Mouse (Mus musculus): Measurements from ENCODE around the gene Prl2c3.
"Not testable (repeated sequence)": the region's sequence is repeated elsewhere in the genome, so short reads cannot be mapped to it uniquely, and the experiment has no call there.

Prl2c3 gene

GRCm38 (mm10) chr13:12799979-12800378 is at the start of gene Prl2c3:
Prl2c3 (minus strand) TSS chr13:12800079.
- not testable (repeated sequence) for DNase-seq (ENCODE audit: low spot score)

- DNase-seq (ENCODE audit: low spot score), result not testable (repeated sequence)
Observed at GRCm38 (mm10) chr13:12848254-12848653, 48.4 kb upstream of the Prl2c3 start.

- DNase-seq (ENCODE audit: low spot score), result not testable (repeated sequence)
Observed at GRCm38 (mm10) chr13:12844701-12845100, 44.8 kb upstream of the Prl2c3 start.

GRCm38 (mm10) chr13:12837546-12837945 is 37.7 kb upstream of the Prl2c3 start:
- not testable (repeated sequence) for DNase-seq (ENCODE audit: low spot score)

GRCm38 (mm10) chr13:12831769-12832168 is 31.9 kb upstream of the Prl2c3 start:
- DNase-seq (ENCODE audit: low spot score), result no peak

GRCm38 (mm10) chr13:12829031-12829430 is 29.2 kb upstream of the Prl2c3 start:
- peak; percentile 50 for DNase-seq (ENCODE audit: low spot score)

- not testable (repeated sequence) for DNase-seq (ENCODE audit: low spot score)
Observed at GRCm38 (mm10) chr13:12824500-12825176, 24.8 kb upstream of the Prl2c3 start.

GRCm38 (mm10) chr13:12813734-12814424 is 14.0 kb upstream of the Prl2c3 start:
- not testable (repeated sequence) for DNase-seq (ENCODE audit: low spot score)

- no peak for DNase-seq (ENCODE audit: low spot score)
Observed at GRCm38 (mm10) chr13:12809591-12809990, 9.7 kb upstream of the Prl2c3 start.

- DNase-seq (ENCODE audit: low spot score), result not testable (repeated sequence)
Observed at GRCm38 (mm10) chr13:12808793-12809512, 9.1 kb upstream of the Prl2c3 start.

- not testable (repeated sequence) for DNase-seq (ENCODE audit: low spot score)
Observed at GRCm38 (mm10) chr13:12806496-12806895, 6.6 kb upstream of the Prl2c3 start.

GRCm38 (mm10) chr13:12769442-12770091 is 30.3 kb downstream of the Prl2c3 start:
- DNase-seq (ENCODE audit: low spot score), result not testable (repeated sequence)

Data from retina, embryonic 14.5 days (tissue).